In genomic region chr2:132368433-132368832, GRCm38 (mm10) we compare ENCODE assay signal across 25 mouse cellular contexts. TPM values are rescaled to one million over a fixed set of nuclear protein-coding genes. Genes with fewer than 3 reads are reported as not detected.
DNase-seq lines count a peak whose midpoint lies in the region; ATAC-seq and TF ChIP-seq lines count a peak whose summit lies in the region.
"Had no signal": no experiment of that assay in that cellular context is flagged by ENCODE, and none has a peak within 500 bp of the region (broad histone marks: within the 10 kb centered on the region; RNA-seq: fewer than 3 reads in every experiment).

No protein-coding gene starts in this region.

- no peaks in the 10 kb centered on the region for H3K36me3 ChIP-seq in heart, embryonic 10.5 days
- H3K36me3 ChIP-seq in heart, embryonic 15.5 days, result no peaks in the 10 kb centered on the region
- H3K36me3 ChIP-seq in heart, postnatal 0 days (replicated peaks; ENCODE audit: control insufficient read depth, insufficient read depth, low read length), result no peaks in the 10 kb centered on the region
- no peaks in the 10 kb centered on the region for H3K36me3 ChIP-seq in kidney, embryonic 15.5 days
- H3K36me3 ChIP-seq: embryonic facial prominence, embryonic 13.5 days; embryonic facial prominence, embryonic 15.5 days; forebrain, embryonic 10.5 days; forebrain, embryonic 12.5 days had no signal

- no peaks in the 10 kb centered on the region for H3K9me3 ChIP-seq in heart, embryonic 10.5 days
- H3K9me3 ChIP-seq in heart, embryonic 15.5 days (replicated peaks), result no peaks in the 10 kb centered on the region
- H3K9me3 ChIP-seq in heart, postnatal 0 days (replicated peaks; ENCODE audit: control insufficient read depth, low read length), result no peaks in the 10 kb centered on the region
- no peaks in the 10 kb centered on the region for H3K9me3 ChIP-seq in kidney, embryonic 15.5 days (replicated peaks)
- H3K9me3 ChIP-seq: embryonic facial prominence, embryonic 13.5 days; embryonic facial prominence, embryonic 15.5 days; forebrain, embryonic 10.5 days; forebrain, embryonic 12.5 days had no signal

- intact Hi-C loops in heart, postnatal 36 days (cut with DNase I), result no loop called here

- TF ChIP-seq EP300 in heart, postnatal 0 days (IDR thresholded peaks at IDR 0.05; ENCODE audit: low read depth), result no peak

- 0 out of 2 replicates have a peak, but pooled peaks cover under 1% of the 10 kb centered on the region for H3K27me3 ChIP-seq in heart, embryonic 10.5 days (ENCODE audit: insufficient read depth, poor library complexity, severe bottlenecking)
- H3K27me3 ChIP-seq in heart, embryonic 15.5 days, result no peaks in the 10 kb centered on the region
- H3K27me3 ChIP-seq in heart, postnatal 0 days (ENCODE audit: control insufficient read depth, insufficient read depth, low read length), result no peaks in the 10 kb centered on the region
- no peaks in the 10 kb centered on the region for H3K27me3 ChIP-seq in kidney, embryonic 15.5 days
- H3K27me3 ChIP-seq: embryonic facial prominence, embryonic 13.5 days; embryonic facial prominence, embryonic 15.5 days; forebrain, embryonic 12.5 days had no signal

- no peak overlapping the region for H3K4me3 ChIP-seq in heart, embryonic 10.5 days
- H3K4me3 ChIP-seq in heart, embryonic 15.5 days, result no peak overlapping the region
- no peak overlapping the region for H3K4me3 ChIP-seq in heart, postnatal 0 days (ENCODE audit: low read depth, low read length)
- H3K4me3 ChIP-seq in kidney, embryonic 15.5 days (replicated peaks), result no peak overlapping the region
- H3K4me3 ChIP-seq: embryonic facial prominence, embryonic 13.5 days; embryonic facial prominence, embryonic 15.5 days; erythroblast, embryonic 14.5 days; forebrain, embryonic 10.5 days; forebrain, embryonic 12.5 days had no signal

- H3K4me2 ChIP-seq in heart, embryonic 15.5 days, result no peak overlapping the region
- H3K4me2 ChIP-seq in heart, postnatal 0 days (ENCODE audit: low read depth, low read length), result no peak overlapping the region
- H3K4me2 ChIP-seq in kidney, embryonic 15.5 days, result no peak overlapping the region
- H3K4me2 ChIP-seq: embryonic facial prominence, embryonic 13.5 days; embryonic facial prominence, embryonic 15.5 days; forebrain, embryonic 12.5 days had no signal

- H3K27ac ChIP-seq in heart, embryonic 10.5 days, result no peak overlapping the region
- no peak overlapping the region for H3K27ac ChIP-seq in heart, embryonic 15.5 days
- no peak overlapping the region for H3K27ac ChIP-seq in heart, postnatal 0 days (ENCODE audit: low read depth)
- H3K27ac ChIP-seq in kidney, embryonic 15.5 days, result no peak overlapping the region
- H3K27ac ChIP-seq: embryonic facial prominence, embryonic 13.5 days; embryonic facial prominence, embryonic 15.5 days; forebrain, embryonic 10.5 days; forebrain, embryonic 12.5 days had no signal

- H3K4me1 ChIP-seq in heart, embryonic 10.5 days, result no peaks in the 10 kb centered on the region
- no peaks in the 10 kb centered on the region for H3K4me1 ChIP-seq in heart, embryonic 15.5 days (replicated peaks)
- H3K4me1 ChIP-seq in heart, postnatal 0 days (ENCODE audit: control insufficient read depth, insufficient read depth), result no peaks in the 10 kb centered on the region
- H3K4me1 ChIP-seq in kidney, embryonic 15.5 days, result no peaks in the 10 kb centered on the region
- H3K4me1 ChIP-seq: embryonic facial prominence, embryonic 13.5 days; embryonic facial prominence, embryonic 15.5 days; forebrain, embryonic 10.5 days; forebrain, embryonic 12.5 days had no signal

- DNase-seq in heart, adult 11 months, result peak; percentile 84
- no peak for DNase-seq in heart, embryonic 10.5 days (ENCODE audit: low spot score)
- no peak for DNase-seq in heart, adult 9 months (ENCODE audit: low spot score in 2 of 2)
- DNase-seq in heart, postnatal 0 days (ENCODE audit: low spot score), result peak; percentile 15
- no peak for DNase-seq in heart, postnatal 36 days
- DNase-seq: adrenal gland, adult 2 months; adrenal gland, postnatal 10 days; adrenal gland, postnatal 25 days; cerebellum, adult 11-12 months; cerebellum, adult 2 months; cerebellum, adult 9-10 months; cerebellum, postnatal 10 days; cerebellum, postnatal 25 days; embryo, embryonic 11 days had no signal

- 61% methylated on average over 3 of the region's 3 CpGs for WGBS in heart, embryonic 10.5 days
- WGBS in heart, embryonic 15.5 days, result 58% methylated on average over 3 of the region's 3 CpGs
- 51% methylated on average over 3 of the region's 3 CpGs for WGBS in heart, postnatal 0 days
- WGBS in kidney, embryonic 15.5 days, result 82% methylated on average over 3 of the region's 3 CpGs

- peak; percentile 58; the same call in 1 of the 2 replicates for ATAC-seq in heart, embryonic 15.5 days (replicated peaks; ENCODE audit: insufficient number of reproducible peaks, insufficient read depth, low FRiP score, low read depth)
- 0 out of 2 replicates have a peak, but pooled peaks have one; percentile 17 for ATAC-seq in heart, postnatal 0 days (ENCODE audit: insufficient read depth, low read depth)
- no peak for ATAC-seq in kidney, embryonic 15.5 days (replicated peaks; ENCODE audit: low FRiP score)
- ATAC-seq: forebrain, embryonic 14.5 days; forebrain, embryonic 16.5 days had no signal

- no peak overlapping the region for H3K9ac ChIP-seq in heart, embryonic 15.5 days
- no peak overlapping the region for H3K9ac ChIP-seq in heart, postnatal 0 days (replicated peaks; ENCODE audit: low read depth, low read length)
- H3K9ac ChIP-seq in kidney, embryonic 15.5 days, result no peak overlapping the region
- H3K9ac ChIP-seq: embryonic facial prominence, embryonic 13.5 days; embryonic facial prominence, embryonic 15.5 days; forebrain, embryonic 12.5 days had no signal

- no peak for TF ChIP-seq CTCF in heart, postnatal 0 days (IDR thresholded peaks at IDR 0.05; ENCODE audit: low read depth)

RNA-seq across cellular contexts. Expression of gene Prokr2, which starts 16.8 kb away (rescaled TPM):
- polyA plus RNA-seq in heart, embryonic 10.5 days (2016; fragmentation: Nextera tagmentation; extraction: Ambion mirVana), result 2.3 and 2.8 TPM in 2 replicates
- polyA plus RNA-seq in heart, embryonic 15.5 days (2015; fragmentation: Nextera tagmentation; extraction: Ambion mirVana), result 0.63 and 1.2 TPM in 2 replicates
- total RNA-seq in heart, postnatal 0 days (2014; rRNA removed; ENCODE audit: low replicate concordance), result 0.76 and 5.5 TPM in 2 replicates
- 0.22 and 0.30 TPM in 2 replicates for polyA plus RNA-seq in heart, postnatal 0 days (2015; fragmentation: Nextera tagmentation; extraction: Ambion mirVana)
- under 1 TPM in 1 of 2 experiments, not detected in 1; 0.11 TPM for total RNA-seq in heart, postnatal 36 days (2021)
- 0.17 and 0.67 TPM in 2 replicates for polyA plus RNA-seq in kidney, embryonic 15.5 days (2015; fragmentation: Nextera tagmentation; extraction: Ambion mirVana)
- total RNA-seq: adrenal gland, postnatal 10 days; adrenal gland, postnatal 25 days; MEL had no signal
- polyA plus RNA-seq: adrenal gland, adult 2 months; C2C12; erythroblast, embryonic 14.5 days had no signal

Comparison
In these comparisons a context has a peak if more than half of its experiments do, and no peak if none do; other contexts are left out.
1. DNase-seq: peak in heart, adult 11 months (single experiment) and heart, postnatal 0 days (single experiment); none in heart, embryonic 10.5 days (single experiment), heart, adult 9 months (0 of 2) and heart, postnatal 36 days (0 of 2).